Mouse (Mus musculus) heart, postnatal 10 days (tissue): ENCODE measurements at regions not wholly inside any gene's neighbourhood (a gene's known extent, or its start where the extent isn't known, plus 50 kb on each side); places are given as distances from the start of the nearest gene placed in this dataset.
"Not testable (repeated sequence)": the region's sequence is repeated elsewhere in the genome, so short reads cannot be mapped to it uniquely, and the experiment has no call there.

ENCODE experiments used
- DNase-seq, 2 experiments: peaks; one replicate each; pipeline ENCODE4 v3.0.0; 2021
- intact Hi-C: fragments of 180-260 bp; cut with DNase I; formaldehyde crosslinking; loops from one replicate; pipeline ENCODE4 v1.15.1; 2025

DNA sequence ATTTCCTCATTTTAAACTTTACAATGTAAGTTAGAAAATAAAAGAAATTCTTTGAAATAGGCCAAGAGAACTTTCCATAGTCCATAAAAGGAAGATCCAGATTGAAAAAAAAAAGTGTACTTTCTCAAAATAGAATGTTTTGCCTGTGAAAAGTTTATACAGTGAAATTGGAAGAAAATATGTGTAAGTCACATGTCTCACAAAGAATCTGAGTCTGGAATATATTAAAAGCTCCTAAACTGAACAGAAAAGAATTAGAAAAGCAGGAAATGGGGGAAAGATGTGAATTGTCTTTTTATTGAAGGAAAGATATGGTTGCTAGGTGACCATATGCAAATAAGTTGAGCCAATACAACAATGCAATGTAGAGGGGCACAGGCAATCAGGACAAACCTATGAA is 197.7 kb upstream of the Gm20594 start:
- no peak for DNase-seq
- intact Hi-C loops: no loop called here

DNA sequence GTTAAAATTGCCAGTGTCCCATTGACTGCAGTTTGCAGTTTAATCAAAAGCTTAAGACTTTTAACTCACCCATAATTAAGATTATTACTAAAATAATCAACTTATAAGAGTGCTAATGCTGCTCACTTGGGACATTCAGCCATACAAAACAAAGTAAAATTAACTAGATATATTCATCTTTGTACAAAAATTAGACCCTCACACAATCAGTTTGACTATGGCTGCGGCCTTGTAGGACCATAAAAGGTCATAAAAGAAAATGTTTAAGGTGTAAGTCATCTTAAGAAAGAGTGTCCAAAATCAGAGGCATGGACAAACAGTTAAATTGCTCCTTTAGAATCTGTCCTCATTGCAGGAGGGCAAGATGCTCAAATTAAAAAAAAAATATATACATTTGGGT is 186.0 kb upstream of the Gm20594 start:
- peak; percentile 2 to 20 for DNase-seq
- intact Hi-C loops: not testable (repeated sequence)

DNA sequence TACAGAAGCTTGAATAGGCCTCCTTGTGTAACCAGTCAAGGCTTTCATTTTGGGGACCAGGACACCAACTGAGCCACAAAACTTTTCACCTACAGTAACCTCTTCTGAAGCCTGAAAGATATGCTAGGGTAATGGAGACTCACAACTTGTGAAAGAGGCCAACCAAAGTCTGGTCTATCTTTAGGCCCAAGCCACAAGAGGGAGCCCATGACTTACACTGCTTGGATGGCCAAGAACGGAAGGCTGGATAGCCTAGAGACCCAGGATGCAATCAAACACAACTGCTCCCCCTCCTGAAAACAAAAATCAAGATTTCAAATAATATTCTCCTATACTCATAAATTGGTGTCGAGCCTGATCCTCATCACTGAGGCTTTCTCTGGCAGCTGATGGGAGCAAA is 166.4 kb upstream of the Gm20594 start:
- DNase-seq: no peak
- intact Hi-C loops: no loop called here
